Mouse (Mus musculus) intestine, embryonic 14.5 days (tissue): ENCODE measurements around the gene Mbtps1. TPM values are rescaled to one million over a fixed set of nuclear protein-coding genes. Genes with fewer than 3 reads are reported as not detected.

Experiments
- ATAC-seq: fragments of 200-750 bp; cut with Nextera tagmentation; replicated peaks from 2 replicates; pipeline ENCODE4 v1.8.0; 2017; ENCODE audit warnings: low read depth, moderate number of reproducible peaks, moderate TSS enrichment, moderate library complexity; ENCODE audit not compliant: low FRiP score, low TSS enrichment
- DNase-seq: peaks from one replicate; pipeline ENCODE4 v3.0.0-alpha.2; 2018; ENCODE audit warnings: low spot score
- H3K27ac ChIP-seq: fragments of 300-500 bp; sonication (generic); 2 replicates; pipeline ENCODE4 v1.5.1; 2014; ENCODE audit warnings: low read depth, mild to moderate bottlenecking, control low read depth
- H3K27me3 ChIP-seq: fragments of 300-500 bp; sonication (generic); replicated peaks from 2 replicates; pipeline ENCODE4 v1.6.1; 2014; ENCODE audit warnings: low read length, control low read depth; ENCODE audit not compliant: control insufficient read depth, insufficient read depth
- H3K36me3 ChIP-seq: fragments of 300-500 bp; sonication (generic); 2 replicates; pipeline ENCODE4 v1.6.1; 2014; ENCODE audit warnings: low read length, control low read depth; ENCODE audit not compliant: control insufficient read depth, insufficient read depth
- H3K4me1 ChIP-seq: fragments of 300-500 bp; sonication (generic); replicated peaks from 2 replicates; pipeline ENCODE4 v1.6.1; 2014; ENCODE audit warnings: low read length, control low read depth, mixed read lengths; ENCODE audit not compliant: control insufficient read depth, insufficient read depth
- H3K4me2 ChIP-seq: fragments of 300-500 bp; sonication (generic); 2 replicates; pipeline ENCODE4 v1.6.1; 2014; ENCODE audit warnings: low read length
- H3K4me3 ChIP-seq: fragments of 300-500 bp; sonication (generic); 2 replicates; pipeline ENCODE4 v1.5.1; 2014; ENCODE audit warnings: low read depth, low read length, control low read depth, mixed read lengths
- H3K9ac ChIP-seq: fragments of 300-500 bp; sonication (generic); 2 replicates; pipeline ENCODE4 v1.6.1; 2014; ENCODE audit warnings: mild to moderate bottlenecking, low read length
- H3K9me3 ChIP-seq: fragments of 300-500 bp; sonication (generic); 2 replicates; pipeline ENCODE4 v1.6.1; 2016; ENCODE audit warnings: low read length, control low read depth; ENCODE audit not compliant: control insufficient read depth
- WGBS: fragments of 180-500 bp; shearing (Covaris S2); extraction: QIAGEN DNeasy Blood & Tissue Kit; methylation state at CpG from one replicate; pipeline ENCODE4 v1.1.7; 2014; 5-methylcytosine and 5-hydroxymethylcytosine counted together
- polyA plus RNA-seq: library from polyadenylated mRNA; unstranded; fragments of >200 nt; fragmentation: Nextera tagmentation; extraction: Ambion mirVana; gene quantifications from 2 replicates; pipeline ENCODE4 v1.2.1, GENCODE M21; 2014

The Mbtps1 gene
- polyA plus RNA-seq, 1 experiment from 2014 or later, result 107 TPM

DNA sequence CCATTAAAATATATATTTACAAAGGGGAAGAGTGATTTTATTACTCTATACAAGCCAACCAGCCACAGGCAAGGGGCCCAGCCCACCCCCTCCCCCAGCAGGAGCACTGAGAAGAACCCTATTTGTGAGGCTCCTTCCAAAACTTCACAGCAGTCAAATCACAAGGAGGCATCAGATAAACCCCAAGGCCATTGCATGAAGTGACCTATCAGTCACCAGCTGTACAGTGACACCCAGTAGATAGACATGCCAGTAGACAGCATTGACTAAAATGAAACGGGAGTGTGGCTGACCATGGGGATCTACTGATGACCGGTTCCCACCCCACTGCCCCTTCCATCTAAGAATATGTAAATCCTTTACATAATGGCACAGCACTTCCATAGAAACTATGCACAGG, 5.6 kb downstream of the Mbtps1 start:
- Histone ChIP-seq H3K36me3 (peaks cover 8% of the 10 kb centered on the region; the same call in 1 of the 2 replicates), H3K27me3 (no peaks in the 10 kb centered on the region), H3K4me2 (no peak overlapping the region), H3K9ac (no peak overlapping the region), H3K9me3 (no peaks in the 10 kb centered on the region), H3K4me1 (peaks cover 25% of the 10 kb centered on the region), H3K4me3 (no peak overlapping the region), H3K27ac (no peak overlapping the region)
- 74% methylated on average over 2 of the region's 2 CpGs for WGBS
- ATAC-seq (no peak), DNase-seq (no peak)

DNA sequence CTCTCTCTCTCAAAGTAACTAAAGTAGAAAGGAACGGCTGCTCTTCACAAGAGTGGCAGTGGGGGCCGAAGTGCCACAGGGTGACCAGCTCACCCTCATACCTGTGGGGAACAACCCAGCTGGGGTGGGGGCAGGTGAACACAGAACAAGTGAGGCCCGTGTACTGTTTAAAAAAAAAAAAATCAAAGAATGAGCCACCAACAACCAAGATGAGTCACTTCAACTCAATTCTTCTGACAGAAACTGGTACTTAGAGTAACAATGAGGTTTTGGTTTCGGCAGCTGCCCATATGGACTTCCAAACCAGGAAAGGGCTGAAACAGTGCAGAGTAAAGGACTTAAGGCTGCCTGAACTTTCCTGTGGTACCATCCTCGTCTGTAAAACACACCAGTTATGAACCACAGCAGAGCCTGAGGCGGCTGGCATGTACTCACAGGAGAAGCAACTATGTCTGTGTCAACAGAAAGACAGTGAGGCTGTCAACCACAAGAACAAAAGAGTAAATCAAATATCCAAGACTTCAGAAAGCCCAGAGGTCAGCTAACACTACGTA, 9.9 kb downstream of the Mbtps1 start:
- H3K9me3 ChIP-seq, result no peaks in the 10 kb centered on the region
- no peak overlapping the region for H3K9ac ChIP-seq
- H3K36me3 ChIP-seq, result peaks cover 45% of the 10 kb centered on the region
- H3K4me2 ChIP-seq, result no peak overlapping the region
- DNase-seq, result no peak
- no peak overlapping the region for H3K4me3 ChIP-seq
- no peak for ATAC-seq
- peaks cover 12% of the 10 kb centered on the region for H3K4me1 ChIP-seq
- H3K27me3 ChIP-seq, result no peaks in the 10 kb centered on the region
- H3K27ac ChIP-seq, result no peak overlapping the region
- WGBS, result 66% methylated on average over 7 of the region's 7 CpGs

GRCm38 (mm10) chr8:119547019-119547691, 11.4 kb downstream of the Mbtps1 start:
- H3K4me1 ChIP-seq, result 0 out of 2 replicates have a peak, but pooled peaks cover under 1% of the 10 kb centered on the region
- DNase-seq (no peak), ATAC-seq (no peak)
- H3K27me3 ChIP-seq, result no peaks in the 10 kb centered on the region
- 58% methylated on average over 18 of the region's 18 CpGs for WGBS
- no peak overlapping the region for H3K9ac ChIP-seq
- H3K9me3 ChIP-seq, result no peaks in the 10 kb centered on the region
- H3K4me3 ChIP-seq, result no peak overlapping the region
- no peak overlapping the region for H3K27ac ChIP-seq
- H3K4me2 ChIP-seq, result no peak overlapping the region
- peaks cover 59% of the 10 kb centered on the region for H3K36me3 ChIP-seq

DNA sequence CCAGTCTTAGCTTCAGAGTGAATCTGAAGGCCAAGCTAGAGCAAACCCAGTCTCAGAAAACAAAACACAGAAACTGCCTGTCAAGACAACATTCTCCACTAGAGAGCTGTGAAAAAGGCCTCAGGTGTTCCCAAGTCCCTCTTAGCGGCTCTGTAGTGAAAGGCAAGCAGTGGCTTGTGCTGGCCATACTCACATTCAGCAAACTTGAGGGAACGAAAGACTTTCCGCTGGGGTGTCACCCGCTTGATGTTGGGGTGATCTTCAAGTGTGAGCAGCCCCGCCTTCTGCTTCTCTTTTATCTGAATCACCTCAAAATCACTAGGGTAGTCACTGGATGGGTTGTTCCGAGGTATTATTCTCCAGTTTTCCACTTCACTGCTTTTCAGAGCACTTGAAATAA, 12.7 kb downstream of the Mbtps1 start:
- H3K36me3 ChIP-seq, result peaks cover 73% of the 10 kb centered on the region
- no peak for DNase-seq

DNA sequence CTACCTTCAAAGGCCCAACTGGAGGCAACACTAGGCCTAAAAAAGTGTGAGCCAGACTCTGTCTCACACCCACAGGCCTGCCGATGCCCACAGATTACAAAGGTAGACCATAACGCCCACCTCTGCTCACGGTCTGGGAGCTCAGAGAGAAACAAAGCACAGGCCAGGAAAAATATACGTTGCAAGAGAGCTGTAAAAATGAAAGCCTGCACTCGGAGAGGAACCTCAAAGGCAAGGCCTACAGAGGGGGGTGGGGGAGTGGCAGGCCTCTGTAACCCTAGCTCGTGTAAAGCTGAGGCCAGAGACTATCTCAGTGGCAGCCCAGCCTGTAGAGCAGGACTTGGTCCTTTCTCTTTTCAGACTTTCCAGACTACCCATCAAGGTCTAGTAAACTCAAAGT, 13.4 kb downstream of the Mbtps1 start:
- peaks cover 79% of the 10 kb centered on the region for H3K36me3 ChIP-seq
- DNase-seq, result no peak
- 74% methylated on average over 6 of the region's 6 CpGs for WGBS
- no peak overlapping the region for H3K4me3 ChIP-seq
- no peaks in the 10 kb centered on the region for H3K9me3 ChIP-seq
- no peak overlapping the region for H3K9ac ChIP-seq
- H3K4me2 ChIP-seq, result no peak overlapping the region
- H3K27ac ChIP-seq, result no peak overlapping the region
- H3K4me1 ChIP-seq, result no peaks in the 10 kb centered on the region
- no peak for ATAC-seq
- no peaks in the 10 kb centered on the region for H3K27me3 ChIP-seq

More for the DNA sequence above, 12.7 kb downstream of the Mbtps1 start:
- Histone ChIP-seq H3K4me3 (no peak overlapping the region), H3K27ac (no peak overlapping the region), H3K4me2 (no peak overlapping the region), H3K9me3 (no peaks in the 10 kb centered on the region), H3K27me3 (no peaks in the 10 kb centered on the region), H3K9ac (no peak overlapping the region), H3K4me1 (no peaks in the 10 kb centered on the region)
- 96% methylated on average over 6 of the region's 6 CpGs for WGBS
- no peak for ATAC-seq

- no peak overlapping the region for H3K27ac ChIP-seq
- no peaks in the 10 kb centered on the region for H3K27me3 ChIP-seq
- H3K9ac ChIP-seq, result no peak overlapping the region
- no peaks in the 10 kb centered on the region for H3K9me3 ChIP-seq
- no peak for ATAC-seq
- H3K4me3 ChIP-seq, result no peak overlapping the region
- H3K36me3 ChIP-seq, result peaks cover 84% of the 10 kb centered on the region
- 81% methylated on average over 3 of the region's 3 CpGs for WGBS
- no peaks in the 10 kb centered on the region for H3K4me1 ChIP-seq
- DNase-seq, result no peak
- no peak overlapping the region for H3K4me2 ChIP-seq
Measured at GRCm38 (mm10) chr8:119544606-119545005, 13.9 kb downstream of the Mbtps1 start.

GRCm38 (mm10) chr8:119531973-119532372, 26.6 kb downstream of the Mbtps1 start:
- Histone ChIP-seq H3K9ac (no peak overlapping the region), H3K9me3 (no peaks in the 10 kb centered on the region), H3K27me3 (no peaks in the 10 kb centered on the region), H3K4me3 (no peak overlapping the region), H3K4me2 (no peak overlapping the region), H3K4me1 (no peaks in the 10 kb centered on the region), H3K36me3 (peaks cover 99% of the 10 kb centered on the region), H3K27ac (no peak overlapping the region)
- 89% methylated on average over 9 of the region's 9 CpGs for WGBS
- no peak for DNase-seq
- no peak for ATAC-seq

DNA sequence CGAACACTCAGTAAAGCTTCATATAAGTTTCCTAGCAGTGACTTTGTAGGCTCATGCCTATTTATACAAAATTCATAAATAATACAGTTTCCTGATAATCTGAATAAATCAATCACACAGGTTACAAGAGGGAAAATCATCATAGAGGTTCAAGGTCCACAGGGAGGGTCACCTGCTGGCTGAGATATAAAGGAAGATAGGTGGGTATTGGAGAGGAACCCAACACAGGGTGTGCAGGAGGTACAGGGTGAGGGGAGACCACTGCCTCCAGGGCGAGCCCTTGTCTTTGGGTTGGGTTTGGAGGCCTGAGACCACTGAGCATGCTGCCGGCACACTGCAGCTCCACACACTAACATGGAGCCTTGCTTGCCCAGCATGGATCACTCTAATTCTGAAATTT, 27.1 kb downstream of the Mbtps1 start:
- no peaks in the 10 kb centered on the region for H3K4me1 ChIP-seq
- no peak overlapping the region for H3K27ac ChIP-seq
- H3K4me3 ChIP-seq, result no peak overlapping the region
- H3K36me3 ChIP-seq, result peaks cover 99% of the 10 kb centered on the region
- H3K9me3 ChIP-seq, result no peaks in the 10 kb centered on the region
- no peak for DNase-seq
- ATAC-seq, result no peak
- H3K9ac ChIP-seq, result no peak overlapping the region
- no peak overlapping the region for H3K4me2 ChIP-seq
- WGBS, result 91% methylated on average over 3 of the region's 3 CpGs
- H3K27me3 ChIP-seq, result no peaks in the 10 kb centered on the region

DNA sequence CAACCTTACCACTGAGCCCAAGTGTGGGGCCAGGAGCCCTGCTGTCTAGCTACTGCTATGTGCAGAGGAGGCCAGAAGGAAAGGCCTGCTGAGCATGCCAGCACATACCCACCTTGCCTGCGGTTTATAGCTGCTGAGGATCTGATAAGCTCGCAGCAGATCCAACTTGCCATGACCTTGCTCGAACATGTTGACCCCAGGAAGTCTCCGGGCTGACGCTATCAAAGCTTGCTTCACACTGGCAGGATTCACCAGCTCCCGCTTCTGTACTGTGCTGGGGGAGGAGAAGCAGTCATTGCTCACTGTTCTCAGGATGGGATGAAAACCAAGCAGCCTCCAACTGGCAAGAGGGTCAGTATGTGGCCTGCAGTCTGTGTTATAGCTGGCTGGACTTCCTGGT, 27.6 kb downstream of the Mbtps1 start:
- Histone ChIP-seq H3K9me3 (no peaks in the 10 kb centered on the region), H3K9ac (no peak overlapping the region), H3K27me3 (no peaks in the 10 kb centered on the region), H3K36me3 (peaks cover 97% of the 10 kb centered on the region), H3K4me2 (no peak overlapping the region), H3K4me3 (no peak overlapping the region), H3K27ac (no peak overlapping the region), H3K4me1 (no peaks in the 10 kb centered on the region)
- no peak for ATAC-seq
- DNase-seq, result no peak
- 70% methylated on average over 6 of the region's 6 CpGs for WGBS
